Mouse (Mus musculus): Measurements from ENCODE around the gene Mcat. TPM values are rescaled to one million over a fixed set of nuclear protein-coding genes. Genes with fewer than 3 reads are reported as not detected.

Gene Mcat
- polyA plus RNA-seq, 1 experiment from 2014 or later: 33.4 TPM

DNA sequence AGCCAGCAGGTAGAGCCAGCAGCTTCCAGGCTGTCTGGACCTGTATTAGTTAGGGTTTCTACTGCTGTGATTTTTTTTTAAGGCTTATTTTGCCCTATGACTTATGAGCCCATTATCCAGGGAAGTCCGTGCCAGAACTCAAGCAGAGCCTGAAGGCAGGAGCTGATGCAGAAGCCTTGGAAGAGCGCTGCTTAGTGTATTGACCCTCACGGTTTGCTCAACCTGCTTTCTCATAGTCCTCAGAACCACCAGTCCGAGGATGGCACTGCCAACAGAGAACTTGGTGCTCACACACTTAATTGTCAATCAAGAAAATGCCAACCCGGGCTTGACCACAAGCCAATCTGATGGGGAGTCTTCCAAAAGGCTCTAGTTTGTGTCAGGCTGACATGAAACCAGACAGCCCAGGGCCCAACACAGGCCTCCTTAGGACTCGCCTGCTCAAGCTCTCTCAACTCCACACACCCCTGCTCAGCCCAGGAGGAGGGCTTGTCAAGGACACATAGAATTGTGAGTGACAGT lies 42.7 kb downstream of the Mcat start:
- Histone ChIP-seq H3K9me3 (ENCODE audit: control insufficient read depth, low read length) (0 out of 2 replicates have a peak, but pooled peaks cover 2% of the 10 kb centered on the region), H3K27me3 (ENCODE audit: control insufficient read depth, insufficient read depth, low read length) (no peaks in the 10 kb centered on the region), H3K4me1 (ENCODE audit: control insufficient read depth in 2 of 2, insufficient read depth in 2 of 2, low read length in 2 of 2) (peaks cover 40 to 53% of the 10 kb centered on the region in 2 experiments), H3K9ac (ENCODE audit: low read length) (no peak overlapping the region), H3K4me2 (ENCODE audit: low read length) (no peak overlapping the region), H3K36me3 (ENCODE audit: control insufficient read depth, insufficient read depth, low read length) (no peaks in the 10 kb centered on the region), H3K4me3 (ENCODE audit: control insufficient read depth in 1 of 2, insufficient read depth in 1 of 2, low read depth in 1 of 2, low read length in 2 of 2) (no peak overlapping the region), H3K27ac (replicated peaks in 1 of 2; ENCODE audit: control insufficient read depth in 1 of 2, insufficient read depth in 1 of 2, low read depth in 2 of 2, low read length in 2 of 2) (no peak overlapping the region)
- whole genome bisulfite sequencing: 77% methylated on average over 6 of the region's 6 CpGs
- no peak for ATAC-seq (ENCODE audit: insufficient number of reproducible peaks, insufficient read depth, low FRiP score, low read depth)

DNA sequence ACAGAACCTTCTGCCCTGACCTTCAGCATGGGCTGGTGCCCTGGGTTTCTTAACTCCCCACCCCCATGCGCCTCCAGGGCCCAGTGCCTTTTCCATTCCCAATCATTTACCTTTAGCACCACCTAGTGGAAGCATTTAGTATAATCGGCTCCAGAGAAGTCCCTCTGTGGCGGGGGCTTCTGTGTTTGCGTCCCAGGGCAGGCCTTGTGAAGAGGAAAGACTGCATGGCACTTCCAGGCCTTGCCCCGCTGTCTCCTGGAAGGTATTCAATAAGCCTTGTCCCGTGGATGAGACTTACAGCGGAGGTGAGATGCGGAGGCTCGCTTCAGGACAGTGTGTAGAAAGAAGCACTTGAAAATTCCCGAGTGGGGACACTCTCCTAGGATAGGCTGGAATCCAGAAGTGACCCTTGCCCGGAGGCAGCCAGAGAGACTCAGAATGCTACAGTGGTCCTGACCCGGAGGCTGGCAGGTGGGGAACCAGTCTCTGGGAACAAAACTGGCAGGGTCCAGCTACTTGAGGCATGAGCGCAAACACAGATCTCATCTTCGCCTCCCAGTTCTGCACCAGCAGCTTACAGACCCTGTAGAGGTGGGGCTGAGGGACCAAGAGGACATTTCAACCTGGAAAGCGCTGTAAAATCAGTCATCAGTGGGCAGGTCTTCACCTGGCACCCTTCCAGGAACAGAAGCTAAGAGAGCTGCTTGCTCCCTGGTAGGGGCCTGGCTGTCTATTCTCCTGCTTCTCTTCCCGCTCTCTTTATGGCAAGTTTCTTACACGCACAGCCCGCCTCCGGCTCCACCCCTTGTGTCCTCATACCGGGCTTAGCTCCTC lies 45.2 kb downstream of the Mcat start:
- 27% methylated on average over 20 of the region's 20 CpGs for WGBS
- 0 out of 2 replicates have a peak, but pooled peaks cover 2% of the 10 kb centered on the region for H3K9me3 ChIP-seq (ENCODE audit: control insufficient read depth, low read length)
- peaks cover 17 to 29% of the 10 kb centered on the region in 2 experiments for H3K4me1 ChIP-seq (ENCODE audit: control insufficient read depth in 2 of 2, insufficient read depth in 2 of 2, low read length in 2 of 2)
- peak; percentile 40; the same call in 1 of the 2 replicates for ATAC-seq (ENCODE audit: insufficient number of reproducible peaks, insufficient read depth, low FRiP score, low read depth)
- no peak overlapping the region; a peak in 1 of 4 replicates for H3K4me3 ChIP-seq (ENCODE audit: control insufficient read depth in 1 of 2, insufficient read depth in 1 of 2, low read depth in 1 of 2, low read length in 2 of 2)
- no peaks in the 10 kb centered on the region for H3K27me3 ChIP-seq (ENCODE audit: control insufficient read depth, insufficient read depth, low read length)
- H3K36me3 ChIP-seq (ENCODE audit: control insufficient read depth, insufficient read depth, low read length): no peaks in the 10 kb centered on the region
- H3K4me2 ChIP-seq (ENCODE audit: low read length): peak overlapping the region; percentile 54
- peak overlapping the region; percentile 60 for H3K9ac ChIP-seq (ENCODE audit: low read length)
- no peak overlapping the region for H3K27ac ChIP-seq (replicated peaks in 1 of 2; ENCODE audit: control insufficient read depth in 1 of 2, insufficient read depth in 1 of 2, low read depth in 2 of 2, low read length in 2 of 2)

DNA sequence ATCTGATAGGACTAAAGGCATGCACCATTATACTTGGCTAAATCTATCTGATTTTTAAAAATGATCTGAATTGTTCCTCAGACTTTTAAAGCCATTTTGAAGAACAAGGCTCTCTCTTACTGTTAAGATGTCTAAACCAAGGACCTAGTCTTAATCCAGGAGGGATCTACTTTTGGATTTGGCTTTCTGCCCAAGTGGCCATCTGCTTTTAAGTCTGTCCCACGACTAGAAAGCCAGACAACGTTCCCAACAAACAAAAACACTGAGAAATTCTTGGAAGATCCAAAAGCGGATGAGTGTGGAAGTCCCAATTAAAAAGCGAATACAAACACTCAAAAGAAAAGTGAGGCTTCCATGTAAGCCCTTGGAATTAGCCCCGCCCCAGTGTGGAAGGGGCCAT lies 48.6 kb downstream of the Mcat start:
- no peak overlapping the region for H3K27ac ChIP-seq (replicated peaks in 1 of 2; ENCODE audit: control insufficient read depth in 1 of 2, insufficient read depth in 1 of 2, low read depth in 2 of 2, low read length in 2 of 2)
- H3K4me1 ChIP-seq (ENCODE audit: control insufficient read depth in 2 of 2, insufficient read depth in 2 of 2, low read length in 2 of 2): peaks cover 10 to 13% of the 10 kb centered on the region in 2 experiments
- H3K9ac ChIP-seq (ENCODE audit: low read length): no peak overlapping the region
- no peak overlapping the region for H3K4me2 ChIP-seq (ENCODE audit: low read length)
- H3K36me3 ChIP-seq (ENCODE audit: control insufficient read depth, insufficient read depth, low read length): no peaks in the 10 kb centered on the region
- H3K27me3 ChIP-seq (ENCODE audit: control insufficient read depth, insufficient read depth, low read length): no peaks in the 10 kb centered on the region
- 67% methylated on average over 5 of the region's 5 CpGs for WGBS
- no peak for ATAC-seq (ENCODE audit: insufficient number of reproducible peaks, insufficient read depth, low FRiP score, low read depth)
- no peak overlapping the region for H3K4me3 ChIP-seq (ENCODE audit: control insufficient read depth in 1 of 2, insufficient read depth in 1 of 2, low read depth in 1 of 2, low read length in 2 of 2)
- H3K9me3 ChIP-seq (ENCODE audit: control insufficient read depth, low read length): 0 out of 2 replicates have a peak, but pooled peaks cover 2% of the 10 kb centered on the region

DNA sequence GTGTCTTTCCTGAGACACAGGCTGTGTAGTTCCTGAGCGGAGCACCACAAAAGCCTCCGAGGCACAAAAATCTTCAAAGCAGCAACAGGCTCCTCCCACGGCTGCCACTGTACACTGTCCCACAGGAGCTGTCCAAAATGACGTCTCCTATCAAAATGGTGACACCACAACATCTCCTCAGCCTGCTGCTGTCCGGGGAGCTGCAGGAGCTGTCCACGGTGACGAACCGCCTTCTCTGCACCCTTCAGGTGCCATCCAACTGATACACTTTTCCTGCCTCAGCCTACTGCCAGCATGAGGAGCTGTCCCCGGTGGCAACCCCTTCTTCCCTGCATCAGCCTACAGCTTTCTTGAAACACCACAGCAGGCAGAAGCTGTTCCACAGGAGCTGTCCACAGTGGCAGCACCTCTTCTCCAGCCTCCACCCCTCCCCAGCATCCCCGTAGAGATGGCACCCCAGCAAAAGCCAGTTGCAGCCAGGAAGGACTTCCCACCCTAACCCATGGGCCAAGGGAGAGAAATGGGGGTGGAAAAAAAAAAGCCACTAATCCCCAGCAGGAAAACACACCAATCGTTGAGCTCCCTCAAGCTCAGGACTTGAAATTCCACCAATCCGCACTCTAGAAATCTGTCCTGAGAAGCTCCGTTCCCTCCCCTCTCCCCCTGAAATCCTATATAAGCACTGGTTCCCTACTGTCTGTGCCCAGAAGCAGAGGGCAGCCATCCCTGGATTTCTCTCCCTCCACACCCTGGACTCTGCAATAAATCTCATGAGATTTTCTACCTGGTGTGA lies 50.9 kb downstream of the Mcat start:
- 0 out of 2 replicates have a peak, but pooled peaks cover 2% of the 10 kb centered on the region for H3K9me3 ChIP-seq (ENCODE audit: control insufficient read depth, low read length)
- no peak overlapping the region for H3K9ac ChIP-seq (ENCODE audit: low read length)
- 55% methylated on average over 13 of the region's 13 CpGs for WGBS
- H3K36me3 ChIP-seq (ENCODE audit: control insufficient read depth, insufficient read depth, low read length): no peaks in the 10 kb centered on the region
- H3K27me3 ChIP-seq (ENCODE audit: control insufficient read depth, insufficient read depth, low read length): no peaks in the 10 kb centered on the region
- H3K4me1 ChIP-seq (ENCODE audit: control insufficient read depth in 2 of 2, insufficient read depth in 2 of 2, low read length in 2 of 2): peaks cover 3 to 5% of the 10 kb centered on the region in 2 experiments; a peak in 2 of 4 replicates
- H3K4me2 ChIP-seq (ENCODE audit: low read length): no peak overlapping the region
- ATAC-seq (ENCODE audit: insufficient number of reproducible peaks, insufficient read depth, low FRiP score, low read depth): no peak
- H3K27ac ChIP-seq (replicated peaks in 1 of 2; ENCODE audit: control insufficient read depth in 1 of 2, insufficient read depth in 1 of 2, low read depth in 2 of 2, low read length in 2 of 2): no peak overlapping the region
- H3K4me3 ChIP-seq (ENCODE audit: control insufficient read depth in 1 of 2, insufficient read depth in 1 of 2, low read depth in 1 of 2, low read length in 2 of 2): no peak overlapping the region

DNA sequence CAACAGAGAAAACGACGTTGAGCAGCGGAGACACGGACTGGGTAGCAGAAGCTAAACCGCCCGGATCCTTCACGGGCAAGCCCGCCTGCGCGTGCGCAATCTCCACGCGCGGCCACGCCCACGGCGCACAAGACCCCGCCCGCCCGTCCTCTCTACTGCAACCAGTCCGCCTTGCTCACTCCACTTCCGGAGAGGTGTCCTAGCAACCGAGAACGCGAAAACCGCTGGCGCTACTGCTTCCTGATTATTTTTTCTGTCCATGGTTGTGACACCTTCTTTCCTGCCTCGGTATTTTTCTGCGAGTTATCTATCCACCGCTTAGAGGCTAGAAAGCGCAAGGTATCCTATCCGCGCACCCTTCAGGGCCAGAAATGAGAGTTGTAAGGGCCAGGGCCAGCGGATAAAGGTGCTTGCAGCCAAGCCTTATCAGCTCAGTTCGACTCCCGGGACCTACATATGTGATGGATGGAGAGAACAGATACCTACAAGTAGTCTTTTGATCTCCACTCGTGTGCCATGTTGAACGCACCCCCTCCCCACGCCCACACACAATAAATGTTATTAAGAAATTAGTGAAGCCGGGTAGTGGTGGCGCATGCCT lies 52.7 kb downstream of the Mcat start, which contains the start of gene Ttll1:
Ttll1 (minus strand) TSS at position 89 of the 601 bp plus-strand sequence.
- Histone ChIP-seq H3K4me1 (ENCODE audit: control insufficient read depth in 2 of 2, insufficient read depth in 2 of 2, low read length in 2 of 2) (peaks cover 3 to 5% of the 10 kb centered on the region in 2 experiments; a peak in 2 of 4 replicates), H3K27ac (replicated peaks in 1 of 2; ENCODE audit: control insufficient read depth in 1 of 2, insufficient read depth in 1 of 2, low read depth in 2 of 2, low read length in 2 of 2) (peak within 1 kb of the TSS in 1 of 2 experiments; percentile 25; a peak in 1 of 4 replicates), H3K36me3 (ENCODE audit: control insufficient read depth, insufficient read depth, low read length) (no peaks in the 10 kb centered on the region), H3K27me3 (ENCODE audit: control insufficient read depth, insufficient read depth, low read length) (no peaks in the 10 kb centered on the region), H3K9me3 (ENCODE audit: control insufficient read depth, low read length) (no peaks in the 10 kb centered on the region), H3K4me2 (ENCODE audit: low read length) (peak within 1 kb of the TSS; percentile 91), H3K4me3 (ENCODE audit: control insufficient read depth in 1 of 2, insufficient read depth in 1 of 2, low read depth in 1 of 2, low read length in 2 of 2) (peak within 1 kb of the TSS; percentile 63 to 67), H3K9ac (ENCODE audit: low read length) (peak within 1 kb of the TSS; percentile 79)
- 10% methylated on average over 41 of the region's 41 CpGs for whole genome bisulfite sequencing
- peak; percentile 81 for ATAC-seq (ENCODE audit: insufficient number of reproducible peaks, insufficient read depth, low FRiP score, low read depth)

DNA sequence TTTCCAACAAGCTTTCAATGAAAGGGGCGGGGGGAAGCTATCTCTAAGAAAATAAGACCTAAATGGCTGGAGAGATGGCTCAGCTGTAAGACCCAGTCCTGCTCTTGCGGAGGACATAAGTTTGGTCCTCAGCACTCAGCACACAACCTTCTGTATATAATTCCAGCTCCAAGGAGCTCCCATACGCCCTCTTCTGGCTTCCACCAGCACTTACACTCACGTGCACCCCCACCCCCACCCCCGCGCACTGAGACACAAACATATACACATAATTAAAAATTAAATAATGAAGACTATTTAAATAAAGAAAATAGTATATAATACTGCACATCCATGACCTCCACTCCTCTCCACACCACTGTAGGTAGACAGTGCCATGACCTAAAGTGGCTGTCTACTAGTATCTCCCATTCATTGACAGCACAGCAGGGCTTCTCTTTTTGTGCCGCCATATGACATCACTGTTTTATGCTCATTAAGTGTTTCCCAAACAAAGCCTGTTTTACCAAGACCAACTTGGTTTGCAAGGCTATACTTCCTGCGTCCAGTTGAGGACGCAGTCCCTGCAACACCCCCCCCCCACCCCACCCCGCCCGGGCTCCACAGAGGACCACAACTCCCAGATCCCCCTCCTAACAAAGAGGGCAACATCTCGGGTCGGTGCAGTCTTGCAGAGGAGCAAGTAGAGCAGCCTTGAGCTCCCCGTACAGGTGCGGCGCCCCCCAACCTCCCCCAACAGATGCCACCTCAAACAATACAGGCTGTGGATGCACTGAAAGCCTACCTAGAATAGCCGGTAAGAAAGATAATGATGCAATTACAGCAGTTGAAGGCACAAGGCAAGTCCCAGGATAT lies 53.4 kb downstream of the Mcat start:
- WGBS: 26% methylated on average over 17 of the region's 17 CpGs
- Histone ChIP-seq H3K4me3 (ENCODE audit: control insufficient read depth in 1 of 2, insufficient read depth in 1 of 2, low read depth in 1 of 2, low read length in 2 of 2) (peak overlapping the region; percentile 63 to 67), H3K9me3 (ENCODE audit: control insufficient read depth, low read length) (no peaks in the 10 kb centered on the region), H3K27ac (replicated peaks in 1 of 2; ENCODE audit: control insufficient read depth in 1 of 2, insufficient read depth in 1 of 2, low read depth in 2 of 2, low read length in 2 of 2) (peak overlapping the region in 1 of 2 experiments; percentile 25; a peak in 1 of 4 replicates), H3K4me1 (ENCODE audit: control insufficient read depth in 2 of 2, insufficient read depth in 2 of 2, low read length in 2 of 2) (peaks cover 3 to 5% of the 10 kb centered on the region in 2 experiments; a peak in 2 of 4 replicates), H3K9ac (ENCODE audit: low read length) (peak overlapping the region; percentile 79), H3K27me3 (ENCODE audit: control insufficient read depth, insufficient read depth, low read length) (no peaks in the 10 kb centered on the region), H3K36me3 (ENCODE audit: control insufficient read depth, insufficient read depth, low read length) (0 out of 2 replicates have a peak, but pooled peaks cover 2% of the 10 kb centered on the region), H3K4me2 (ENCODE audit: low read length) (peak overlapping the region; percentile 91)
- ATAC-seq (ENCODE audit: insufficient number of reproducible peaks, insufficient read depth, low FRiP score, low read depth): no peak

Data from heart, embryonic 14.5 days (tissue).